Mouse (Mus musculus): ENCODE data around the gene Incenp. TPM values are rescaled to one million over a fixed set of nuclear protein-coding genes. Genes with fewer than 3 reads are reported as not detected.
"Not testable (repeated sequence)": the region's sequence is repeated elsewhere in the genome, so short reads cannot be mapped to it uniquely, and the experiment has no call there.

The Incenp gene
- 23.8 and 27.2 TPM in 2 replicates for polyA plus RNA-seq (2012; rRNA removed)

DNA sequence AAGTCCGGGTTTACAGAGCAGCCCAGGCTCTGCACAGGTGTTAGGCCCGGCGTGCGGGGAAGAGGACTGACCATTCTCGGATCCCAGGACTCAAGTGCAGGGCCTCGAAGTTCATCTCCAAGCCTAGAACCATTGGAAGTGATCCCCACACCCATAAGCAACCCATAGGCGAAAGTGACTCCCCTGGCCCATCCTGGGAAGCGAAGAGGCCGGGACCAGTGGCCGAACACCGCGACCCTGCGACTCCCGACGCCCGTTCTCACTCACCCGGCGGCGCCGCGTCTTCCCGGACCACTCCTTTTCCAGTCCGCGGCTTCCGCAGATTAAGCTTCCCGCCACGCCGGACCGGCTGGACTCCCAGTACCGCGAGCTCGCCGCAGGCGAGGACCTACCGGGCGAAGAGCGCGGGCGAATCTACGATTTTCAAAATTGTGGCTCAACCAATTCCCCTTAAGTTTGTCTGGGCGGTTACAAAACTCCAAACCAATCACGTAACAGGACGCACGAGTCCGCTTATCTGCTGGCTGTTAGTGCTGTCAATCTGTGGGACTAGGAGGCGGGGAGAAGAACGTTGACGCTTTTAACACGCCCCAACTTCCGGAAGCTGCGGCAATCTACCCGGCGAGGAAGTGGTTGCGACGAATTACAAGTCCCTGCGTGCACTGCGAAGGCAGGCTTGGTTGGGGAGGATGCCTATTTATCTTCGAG is at the start of gene Incenp:
TSS of gene Incenp (minus strand) at position 480 of the 708 bp plus-strand sequence.
- peak; percentile 97 for DNase-seq (ENCODE audit: extremely low spot score in 1 of 2, low spot score in 1 of 2)

DNA sequence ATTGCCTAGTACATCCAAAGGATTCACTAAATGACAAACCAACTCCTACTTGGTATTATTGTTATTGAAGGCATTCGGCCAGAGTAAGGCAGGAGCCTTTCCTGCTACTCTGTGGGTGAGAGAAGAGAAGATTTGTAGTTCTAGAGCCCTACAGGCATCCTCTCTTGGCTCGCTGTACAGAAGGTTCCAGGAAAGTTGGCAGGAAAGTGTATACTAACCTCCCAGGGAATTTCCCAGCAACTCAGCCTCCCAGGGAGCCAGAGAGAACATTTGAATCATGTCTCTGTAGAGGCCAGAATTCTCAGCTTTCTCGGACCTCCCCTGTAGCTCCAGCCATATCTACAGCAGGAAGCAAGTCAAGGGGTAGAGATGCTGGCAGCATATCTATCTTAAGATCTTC is 47.6 kb upstream of the Incenp start:
- DNase-seq (ENCODE audit: extremely low spot score in 1 of 2, low spot score in 1 of 2), result peak in 1 of 2 experiments; percentile 38

DNA sequence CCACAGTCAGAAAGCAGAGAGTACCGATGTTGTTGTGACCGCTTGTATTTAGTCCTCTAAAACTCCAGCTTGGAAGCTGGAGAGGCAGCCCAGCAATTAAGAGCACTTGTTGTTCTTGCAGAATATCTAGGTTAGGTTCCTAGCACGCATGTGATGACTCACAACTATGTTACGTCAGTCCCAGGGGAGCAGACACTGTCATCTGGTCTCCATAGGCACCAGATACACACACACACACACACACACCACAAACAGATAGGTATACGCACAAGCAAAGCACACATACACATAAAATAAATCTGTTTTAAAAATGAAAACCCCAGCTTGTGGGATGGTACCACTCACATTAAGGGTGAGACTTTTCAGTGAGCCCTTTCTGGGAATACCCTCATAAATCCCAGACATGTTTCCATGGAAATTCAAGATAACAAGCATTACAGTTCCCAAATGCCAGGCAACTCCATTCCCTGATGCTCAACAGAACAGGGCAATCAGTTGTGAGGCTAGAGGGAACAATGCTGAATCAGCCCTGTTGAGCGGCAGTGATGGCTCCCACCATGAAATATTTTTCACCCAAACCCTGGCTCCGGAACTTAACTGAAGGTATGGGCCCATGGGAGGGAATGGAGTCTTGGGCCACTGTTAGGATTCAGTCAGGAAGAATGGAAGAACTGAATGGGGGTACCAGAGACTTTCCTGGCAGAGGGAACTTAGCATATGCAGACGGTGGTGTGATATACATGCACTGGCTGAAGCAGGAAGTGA is 46.6 kb upstream of the Incenp start:
- peak in 1 of 2 experiments; percentile 27 for DNase-seq (ENCODE audit: extremely low spot score in 1 of 2, low spot score in 1 of 2)

DNA sequence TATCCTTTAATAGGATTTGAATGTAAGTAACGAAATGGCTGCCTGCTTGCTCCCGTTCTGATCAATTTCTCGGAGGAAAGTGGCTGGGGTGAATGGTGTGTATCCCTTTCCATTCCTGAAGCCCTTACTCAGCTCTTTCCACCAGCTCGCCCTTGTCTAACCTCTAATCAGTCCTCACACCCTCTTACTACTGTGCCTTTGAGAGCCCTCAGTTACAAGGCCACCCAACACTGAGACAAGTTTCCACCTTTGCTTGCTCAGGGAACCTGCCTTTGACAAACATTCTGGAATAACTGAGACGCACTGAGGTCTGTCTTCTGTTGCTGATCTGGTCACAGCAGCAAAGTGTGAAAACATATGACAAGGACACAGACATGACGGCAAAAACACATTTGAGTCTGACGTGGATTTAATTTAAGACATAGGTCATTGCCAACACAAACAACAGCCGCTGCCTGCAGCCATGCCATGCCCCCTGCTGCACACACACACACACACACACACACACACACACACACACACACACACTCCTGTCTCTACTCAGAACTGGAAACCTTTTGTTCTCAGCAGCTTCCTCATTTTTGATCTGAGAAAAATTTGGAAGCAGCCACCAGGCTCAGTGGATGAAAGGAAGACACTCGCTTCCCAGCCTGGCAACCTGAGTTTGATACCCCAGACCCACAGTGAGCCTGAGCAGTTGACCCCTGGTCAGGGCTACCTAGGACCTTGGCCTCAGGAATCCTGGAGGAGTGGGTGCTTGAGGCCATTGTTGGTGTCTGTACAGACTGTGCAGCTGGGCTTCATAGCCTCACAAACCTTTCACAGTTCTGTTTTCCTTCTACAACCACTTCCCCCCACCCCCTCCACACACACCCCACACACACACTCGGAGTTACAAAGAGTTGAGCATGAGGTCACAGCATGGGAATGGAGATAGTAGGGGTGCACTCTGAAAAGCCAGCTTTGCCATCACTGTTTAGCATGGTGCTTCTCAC is 43.5 kb upstream of the Incenp start:
- DNase-seq (ENCODE audit: extremely low spot score in 1 of 2, low spot score in 1 of 2), result no peak

DNA sequence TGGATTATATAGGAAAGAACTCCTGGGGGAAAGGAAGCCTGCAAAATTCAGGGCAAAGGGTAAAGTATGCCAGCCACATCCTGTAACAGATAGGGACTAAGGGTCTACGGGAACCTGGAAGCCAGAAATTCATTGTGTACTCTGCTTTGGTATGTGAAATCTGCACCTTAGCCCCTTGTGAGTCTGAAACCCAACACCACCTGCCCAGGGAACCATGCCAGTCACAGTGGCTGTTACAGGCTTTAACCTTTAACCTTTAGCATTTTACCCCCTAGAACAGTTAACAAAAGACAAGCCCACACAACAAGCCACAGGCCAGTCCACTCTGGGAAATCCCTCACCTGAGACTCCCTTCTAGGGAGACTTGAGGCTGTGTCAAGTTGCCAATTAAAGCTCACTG is 42.5 kb upstream of the Incenp start:
- no peak for DNase-seq (ENCODE audit: extremely low spot score in 1 of 2, low spot score in 1 of 2)

DNA sequence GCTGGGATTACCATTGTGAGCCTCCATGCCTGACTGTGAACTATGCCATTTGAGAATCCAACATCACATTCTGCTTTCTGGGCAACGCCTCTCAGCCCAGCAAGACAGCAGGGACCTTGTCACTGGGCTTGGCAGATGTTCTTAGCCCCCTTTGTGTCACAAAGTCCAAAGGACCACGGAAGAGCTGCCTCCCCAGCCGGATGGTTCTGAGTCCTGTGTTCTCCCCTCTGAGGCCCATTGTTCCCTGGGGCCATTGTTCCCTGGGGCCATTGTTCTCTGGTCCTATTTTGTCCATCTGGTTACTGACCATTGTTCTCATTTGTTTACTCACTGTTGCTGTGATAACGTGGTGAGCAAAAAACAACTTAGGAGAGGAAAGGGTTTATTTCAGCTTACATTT is 41.6 kb upstream of the Incenp start:
- DNase-seq (ENCODE audit: extremely low spot score in 1 of 2, low spot score in 1 of 2), result no peak

DNA sequence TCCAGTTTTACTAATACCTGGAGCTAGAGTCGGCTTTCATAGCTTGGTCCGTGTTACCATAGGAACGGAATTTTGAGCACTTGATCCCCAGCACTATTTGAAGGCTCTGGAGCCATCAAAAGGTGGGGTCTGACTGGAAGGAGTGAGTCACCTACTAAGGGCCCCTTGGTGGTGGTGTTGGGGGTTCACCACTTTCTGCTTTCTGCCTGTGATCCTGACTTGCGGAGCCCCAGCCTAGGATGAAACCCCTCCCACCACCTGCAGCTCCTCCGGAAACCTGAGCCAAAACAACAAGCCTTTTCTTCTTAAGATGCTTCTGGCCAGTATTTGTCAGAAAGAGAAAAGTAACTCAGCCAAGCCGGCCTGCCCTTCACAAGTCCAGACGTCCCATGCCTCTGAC is 40.5 kb upstream of the Incenp start:
- DNase-seq (ENCODE audit: extremely low spot score in 1 of 2, low spot score in 1 of 2), result no peak

DNA sequence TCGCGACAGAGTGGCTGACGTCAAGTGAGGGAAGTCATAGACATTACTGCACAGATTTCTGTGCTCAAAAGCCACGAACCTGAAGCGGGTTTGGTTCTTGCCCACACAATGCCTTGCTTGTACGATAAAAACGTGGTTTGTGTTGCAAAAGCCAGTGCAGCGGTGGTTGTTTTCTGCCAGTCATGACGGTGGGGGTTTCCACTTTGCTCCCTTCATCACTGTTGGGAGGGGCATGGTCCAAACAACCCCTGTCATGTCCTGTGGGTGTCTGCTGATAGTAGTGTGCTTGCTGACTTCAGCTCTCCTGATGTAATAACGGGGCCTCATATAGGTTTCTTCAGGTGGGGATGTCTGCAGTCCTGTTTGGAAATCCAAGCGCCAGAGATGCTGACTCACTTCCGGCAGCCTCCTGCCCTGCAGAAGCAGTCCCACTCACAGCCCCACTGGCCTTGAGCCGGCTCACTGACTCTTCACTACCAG is 39.5 kb upstream of the Incenp start:
- DNase-seq (ENCODE audit: extremely low spot score in 1 of 2, low spot score in 1 of 2), result no peak

DNA sequence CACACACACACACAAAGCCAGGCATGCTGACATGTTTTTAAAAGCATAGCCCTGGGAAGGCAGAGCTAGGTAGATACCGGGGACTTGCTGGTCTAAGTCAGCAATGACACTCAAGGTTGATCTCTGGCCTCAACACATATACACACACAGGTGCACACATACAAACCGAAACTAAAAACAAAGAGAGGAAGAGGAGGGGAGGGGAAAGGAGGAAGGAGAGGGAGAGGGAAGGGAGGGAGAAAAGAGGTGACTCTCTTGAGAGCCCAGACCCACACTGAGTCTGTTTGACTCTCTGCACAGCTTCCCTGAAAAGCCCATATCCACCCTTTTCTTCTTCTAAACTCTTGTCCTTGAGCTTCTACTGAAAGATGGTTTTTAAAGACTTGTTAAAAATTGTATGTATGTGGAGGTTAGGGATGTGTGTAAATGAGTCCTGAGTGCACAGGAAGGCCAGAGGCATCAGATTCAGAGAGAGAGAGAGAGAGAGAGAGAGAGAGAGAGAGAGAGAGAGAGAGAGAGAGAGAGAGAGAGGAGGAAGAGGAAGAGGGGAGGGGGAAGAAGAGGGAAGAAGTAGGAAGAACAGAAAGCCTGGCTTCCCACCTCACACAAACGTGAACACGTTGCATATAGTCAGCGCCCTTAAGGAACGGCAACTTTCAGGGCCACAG is 38.9 kb upstream of the Incenp start:
- DNase-seq (ENCODE audit: extremely low spot score in 1 of 2, low spot score in 1 of 2), result no peak

DNA sequence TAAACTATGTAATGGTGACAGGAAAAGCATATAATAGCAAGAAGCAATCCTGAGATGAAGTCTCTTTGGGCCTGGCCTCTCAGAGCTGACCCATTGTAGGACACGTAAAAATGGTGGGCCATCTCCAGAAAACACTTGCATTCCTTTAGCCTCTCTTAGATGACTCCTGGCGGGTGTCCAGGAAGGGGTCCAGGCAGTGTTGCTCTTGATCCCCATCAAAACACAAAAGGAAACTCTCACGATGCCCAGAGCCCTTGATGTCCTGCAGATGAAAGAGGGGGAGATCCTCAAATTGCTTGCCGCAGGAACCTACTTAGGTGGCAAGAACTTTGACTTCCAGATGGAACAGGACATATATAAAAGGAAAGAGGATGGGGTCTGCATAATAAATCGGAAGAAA is 38.1 kb upstream of the Incenp start:
- no peak for DNase-seq (ENCODE audit: extremely low spot score in 1 of 2, low spot score in 1 of 2)

DNA sequence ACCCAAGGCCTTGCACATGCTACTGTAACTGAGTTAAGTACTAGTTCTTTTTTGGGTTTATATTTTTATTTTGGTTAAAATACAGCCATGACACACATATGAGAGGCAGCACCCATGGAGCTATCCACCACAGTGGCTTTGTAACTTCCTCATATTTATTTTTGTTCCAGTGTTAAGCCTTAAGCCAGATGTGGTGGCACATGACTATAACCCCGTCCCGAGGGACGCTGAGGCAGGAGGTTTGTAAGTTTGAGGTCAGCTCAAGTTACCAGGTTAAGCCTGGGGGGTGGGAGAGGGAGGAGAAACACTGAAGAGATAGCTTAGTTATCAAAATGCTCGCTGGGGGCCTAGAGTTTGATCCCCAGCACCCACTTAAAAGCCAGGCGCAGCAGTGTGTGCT is 37.2 kb upstream of the Incenp start:
- no peak for DNase-seq (ENCODE audit: extremely low spot score in 1 of 2, low spot score in 1 of 2)

DNA sequence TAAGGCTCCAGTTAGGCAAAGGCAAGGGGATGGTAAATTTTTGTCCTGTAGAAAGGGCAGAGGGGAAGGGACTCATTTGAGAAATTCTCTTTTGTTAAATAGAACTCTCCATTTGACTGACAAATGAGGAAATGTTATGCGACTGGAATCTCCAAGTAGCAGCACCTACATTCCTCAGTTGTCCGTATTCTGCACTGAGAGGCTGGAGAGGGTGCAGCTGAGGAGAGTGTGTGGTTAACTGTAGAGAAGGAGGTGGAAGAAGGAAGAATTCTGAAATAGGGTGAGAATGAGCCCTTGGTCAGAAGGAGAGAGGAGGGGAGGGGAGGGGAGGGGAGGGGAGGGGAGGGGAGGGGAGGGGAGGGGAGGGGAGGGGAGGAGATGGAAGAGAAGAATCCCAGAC is 34.6 kb upstream of the Incenp start:
- DNase-seq (ENCODE audit: extremely low spot score in 1 of 2, low spot score in 1 of 2), result no peak

DNA sequence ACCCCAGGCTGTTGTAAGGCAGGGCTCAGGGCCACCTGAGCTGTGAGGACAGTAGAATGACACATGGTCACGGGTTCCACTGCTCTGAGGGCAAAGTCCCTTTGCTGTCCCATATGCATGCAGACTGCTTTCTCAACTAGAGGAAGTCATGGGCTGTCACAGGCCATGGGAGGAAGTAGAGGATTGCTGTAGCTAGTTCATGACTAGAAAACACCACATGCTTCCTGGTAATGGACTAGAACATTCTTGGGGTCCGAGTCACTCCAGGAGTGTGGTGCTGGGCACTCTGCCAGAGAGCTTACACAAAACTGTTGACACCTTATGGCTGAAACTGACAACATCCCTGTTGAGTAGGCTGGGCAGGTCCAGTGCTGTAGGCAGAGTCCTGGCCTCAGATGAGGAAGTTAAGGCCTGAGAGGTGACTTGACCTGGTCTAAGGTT is 31.8 kb upstream of the Incenp start:
- not testable (repeated sequence) for DNase-seq (ENCODE audit: extremely low spot score in 1 of 2, low spot score in 1 of 2)

DNA sequence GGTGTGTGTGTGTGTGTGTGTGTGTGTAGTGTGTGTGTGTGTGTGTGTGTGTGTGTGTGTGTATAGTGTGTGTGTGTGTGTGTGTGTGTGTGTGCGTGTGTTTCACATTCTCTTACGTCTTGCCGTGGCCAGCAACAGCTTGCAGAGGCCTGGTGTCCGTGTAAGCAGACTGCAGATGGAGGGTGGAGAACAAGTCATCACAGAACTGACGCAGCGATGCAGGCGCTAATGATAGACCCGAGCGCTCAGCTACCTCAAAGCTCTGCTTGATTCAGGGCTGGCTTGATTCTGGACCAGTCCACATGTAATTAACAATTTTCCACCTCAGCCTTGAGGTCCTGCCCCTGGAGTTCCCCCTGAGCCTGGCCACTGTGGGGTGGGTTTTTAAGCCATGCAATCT is 28.7 kb upstream of the Incenp start:
- DNase-seq (ENCODE audit: extremely low spot score in 1 of 2, low spot score in 1 of 2), result no peak

DNA sequence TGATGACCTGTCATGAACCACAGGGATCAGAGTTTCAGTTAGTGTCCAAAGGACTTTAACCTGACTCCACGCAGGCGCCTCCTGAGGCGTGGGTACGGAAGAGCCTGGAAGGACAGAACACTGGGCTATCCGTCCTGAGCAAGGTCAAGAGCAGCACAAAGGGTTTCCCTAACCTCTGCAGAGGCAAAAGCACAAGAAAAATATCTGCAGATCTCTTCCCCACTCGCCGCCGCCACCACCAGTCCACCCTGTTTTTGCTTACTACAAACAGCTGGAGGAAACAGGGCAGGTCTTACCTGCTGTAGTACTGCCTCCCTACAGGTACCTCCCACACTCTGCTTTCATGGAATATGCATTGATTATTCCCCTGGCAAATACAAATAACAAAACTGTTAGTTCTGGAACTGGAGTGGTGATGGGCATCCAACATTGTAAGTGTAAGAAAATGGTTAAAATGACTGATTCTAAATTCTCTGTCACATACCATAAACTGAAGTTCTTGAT is 25.5 kb upstream of the Incenp start:
- no peak for DNase-seq (ENCODE audit: extremely low spot score in 1 of 2, low spot score in 1 of 2)

DNA sequence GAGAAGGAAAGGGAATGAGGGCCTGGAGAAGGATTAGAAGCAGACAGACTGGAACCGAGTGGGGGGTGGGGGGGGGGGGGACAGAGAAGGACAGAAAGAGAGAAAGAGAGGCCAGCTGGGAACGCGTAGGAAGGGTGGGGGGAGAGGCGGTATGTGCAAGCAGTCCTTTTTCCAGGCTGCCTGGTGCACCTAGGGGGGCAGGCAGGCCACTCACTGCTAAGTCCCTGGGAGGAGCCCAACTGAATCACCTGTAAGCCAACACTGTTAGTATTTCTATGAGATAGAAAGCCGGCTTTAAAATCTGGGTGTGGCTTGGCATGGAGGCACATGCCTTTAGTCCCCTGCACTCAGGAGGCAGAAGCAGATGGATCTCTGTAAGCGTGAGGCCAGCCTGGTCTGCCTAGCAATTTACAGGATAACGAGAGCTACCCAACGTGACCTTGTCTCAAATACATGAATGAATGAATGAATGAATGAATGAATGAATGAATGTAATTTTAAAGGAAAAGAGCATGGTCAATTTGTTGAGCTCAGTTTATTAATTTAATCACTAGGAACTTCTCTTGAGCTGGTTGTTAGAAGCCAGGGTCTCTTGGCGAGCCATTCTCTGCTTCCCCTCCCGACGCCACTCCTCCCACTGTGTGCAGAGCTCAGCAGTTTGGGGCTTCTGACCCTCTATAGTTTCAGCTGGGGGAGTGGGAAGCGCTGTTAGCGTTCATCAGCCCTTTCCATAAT is 24.9 kb upstream of the Incenp start:
- no peak for DNase-seq (ENCODE audit: extremely low spot score in 1 of 2, low spot score in 1 of 2)

DNA sequence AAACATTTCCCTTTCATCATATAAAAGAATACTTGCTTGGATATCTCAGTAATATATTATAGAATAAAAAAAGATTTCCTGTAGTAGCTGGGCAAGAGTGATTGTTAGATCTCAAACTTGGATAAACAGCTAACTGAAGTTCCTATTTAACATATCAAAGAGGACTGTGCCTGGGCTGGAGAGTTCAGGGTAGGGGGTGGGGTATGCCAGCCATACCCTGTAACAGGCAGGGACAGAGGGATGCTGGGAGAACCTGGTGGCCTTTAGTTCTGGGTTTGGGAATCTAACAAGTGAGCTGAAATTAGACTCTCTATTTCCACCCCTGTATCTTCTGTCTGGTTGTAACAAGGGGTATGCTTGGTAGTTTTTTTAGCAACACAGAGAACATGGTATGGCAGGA is 23.7 kb upstream of the Incenp start:
- no peak for DNase-seq (ENCODE audit: extremely low spot score in 1 of 2, low spot score in 1 of 2)

DNA sequence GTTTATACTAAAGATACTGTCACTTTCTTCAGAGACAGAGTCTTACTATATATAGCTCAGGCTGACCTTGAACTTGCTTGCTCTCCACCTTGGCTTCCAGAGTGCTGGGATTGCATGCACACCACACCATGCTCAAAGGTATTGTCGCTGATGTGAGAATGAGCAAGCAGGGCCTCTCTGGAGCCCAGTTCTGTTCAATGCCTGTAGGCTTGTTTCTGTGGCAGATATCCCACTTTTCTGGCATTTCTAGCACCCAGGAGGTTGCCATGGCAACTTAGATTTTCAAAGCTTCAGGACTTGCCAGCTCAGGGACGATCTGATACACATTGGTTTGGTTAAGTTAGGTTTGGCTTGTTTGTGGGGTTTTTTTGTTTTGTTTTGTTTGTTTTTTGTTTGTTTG is 22.9 kb upstream of the Incenp start:
- DNase-seq (ENCODE audit: extremely low spot score in 1 of 2, low spot score in 1 of 2), result peak; percentile 75 to 84

Measured in frontal cortex, adult 2 months (tissue).